Mouse (Mus musculus) intestine, embryonic 16.5 days (tissue): ENCODE data around the gene Sox6. TPM values are rescaled to one million over a fixed set of nuclear protein-coding genes. Genes with fewer than 3 reads are reported as not detected.
A peak's percentile ranks its signal among the peaks of the same experiment; 100 is the strongest.

Experiments used
- ATAC-seq: fragments of 200-750 bp; cut with Nextera tagmentation; 2 replicates; pipeline ENCODE4 v1.8.0; 2017; ENCODE audit warnings: moderate TSS enrichment, moderate library complexity
- H3K27ac ChIP-seq: fragments of 300-500 bp; sonication (generic); 2 replicates; pipeline ENCODE4 v1.5.1; 2014; ENCODE audit warnings: mild to moderate bottlenecking, low read length
- H3K27me3 ChIP-seq: fragments of 300-500 bp; sonication (generic); replicated peaks from 2 replicates; pipeline ENCODE4 v1.6.1; 2014; ENCODE audit warnings: low read length, control low read depth, mixed read lengths; ENCODE audit not compliant: control insufficient read depth, insufficient read depth
- H3K36me3 ChIP-seq: fragments of 300-500 bp; sonication (generic); 2 replicates; pipeline ENCODE4 v1.6.1; 2014; ENCODE audit warnings: low read length, control low read depth; ENCODE audit not compliant: control insufficient read depth, insufficient read depth
- H3K4me1 ChIP-seq: fragments of 300-500 bp; sonication (generic); 2 replicates; pipeline ENCODE4 v1.6.1; 2014; ENCODE audit warnings: low read length, control low read depth, mixed read lengths; ENCODE audit not compliant: control insufficient read depth, insufficient read depth
- H3K4me2 ChIP-seq: fragments of 300-500 bp; sonication (generic); 2 replicates; pipeline ENCODE4 v1.6.1; 2014; ENCODE audit warnings: low read depth, low read length, control low read depth
- H3K4me3 ChIP-seq: fragments of 300-500 bp; sonication (generic); 2 replicates; pipeline ENCODE4 v1.5.1; 2014; ENCODE audit warnings: mild to moderate bottlenecking, low read length
- H3K9ac ChIP-seq: fragments of 300-500 bp; sonication (generic); 2 replicates; pipeline ENCODE4 v1.6.1; 2014; ENCODE audit warnings: low read depth, low read length
- H3K9me3 ChIP-seq: fragments of 300-500 bp; sonication (generic); 2 replicates; pipeline ENCODE4 v1.6.1; 2016; ENCODE audit warnings: low read length, control low read depth; ENCODE audit not compliant: control insufficient read depth
- WGBS: fragments of 180-500 bp; shearing (Covaris S2); extraction: QIAGEN DNeasy Blood & Tissue Kit; methylation state at CpG from one replicate; pipeline ENCODE4 v1.1.7; 2014; 5-methylcytosine and 5-hydroxymethylcytosine counted together
- polyA plus RNA-seq: library from polyadenylated mRNA; unstranded; fragments of >200 nt; fragmentation: Nextera tagmentation; extraction: Ambion mirVana; gene quantifications from 2 replicates; pipeline ENCODE4 v1.2.1, GENCODE M21; 2015

Gene Sox6
- polyA plus RNA-seq, 1 experiment from 2014 or later = 25.3 TPM

GRCm38 (mm10) chr7:115872903-115873302, 165.7 kb downstream of the Sox6 start:
- no peak for ATAC-seq
- Histone ChIP-seq H3K36me3 (no peaks in the 10 kb centered on the region), H3K9me3 (no peaks in the 10 kb centered on the region), H3K4me3 (no peak overlapping the region), H3K4me1 (0 out of 2 replicates have a peak, but pooled peaks cover 5% of the 10 kb centered on the region), H3K4me2 (no peak overlapping the region), H3K9ac (no peak overlapping the region), H3K27me3 (no peaks in the 10 kb centered on the region), H3K27ac (no peak overlapping the region)
- 83% methylated on average over 2 of the region's 2 CpGs for WGBS

DNA sequence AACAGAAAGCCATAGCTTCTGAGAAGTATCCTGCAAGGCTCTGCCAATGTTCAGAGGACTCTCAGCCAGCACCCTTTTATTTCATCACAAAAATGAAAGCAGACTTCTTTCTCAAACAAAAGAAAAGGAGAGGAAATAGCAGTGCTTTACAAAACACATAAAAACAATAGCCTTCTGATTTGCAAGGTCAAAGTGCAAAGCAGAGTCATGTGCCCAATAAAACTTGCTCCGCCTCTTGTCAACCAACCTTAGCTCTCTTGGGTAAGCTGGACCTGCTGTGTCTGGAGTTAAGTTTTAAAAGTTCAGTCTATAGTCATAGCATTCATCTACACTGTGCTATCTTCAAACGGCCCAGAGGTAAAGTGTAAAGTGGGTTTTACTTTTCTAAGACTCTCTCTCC, 170.1 kb downstream of the Sox6 start:
- Histone ChIP-seq H3K9ac (no peak overlapping the region), H3K9me3 (no peaks in the 10 kb centered on the region), H3K27me3 (no peaks in the 10 kb centered on the region), H3K4me1 (peaks cover 18% of the 10 kb centered on the region), H3K4me2 (0 out of 2 replicates have a peak overlapping the region, but pooled peaks have one; percentile 12), H3K4me3 (no peak overlapping the region), H3K27ac (peak overlapping the region; percentile 75), H3K36me3 (no peaks in the 10 kb centered on the region)
- 61% methylated on average over 2 of the region's 2 CpGs for WGBS
- ATAC-seq = peak; percentile 79

DNA sequence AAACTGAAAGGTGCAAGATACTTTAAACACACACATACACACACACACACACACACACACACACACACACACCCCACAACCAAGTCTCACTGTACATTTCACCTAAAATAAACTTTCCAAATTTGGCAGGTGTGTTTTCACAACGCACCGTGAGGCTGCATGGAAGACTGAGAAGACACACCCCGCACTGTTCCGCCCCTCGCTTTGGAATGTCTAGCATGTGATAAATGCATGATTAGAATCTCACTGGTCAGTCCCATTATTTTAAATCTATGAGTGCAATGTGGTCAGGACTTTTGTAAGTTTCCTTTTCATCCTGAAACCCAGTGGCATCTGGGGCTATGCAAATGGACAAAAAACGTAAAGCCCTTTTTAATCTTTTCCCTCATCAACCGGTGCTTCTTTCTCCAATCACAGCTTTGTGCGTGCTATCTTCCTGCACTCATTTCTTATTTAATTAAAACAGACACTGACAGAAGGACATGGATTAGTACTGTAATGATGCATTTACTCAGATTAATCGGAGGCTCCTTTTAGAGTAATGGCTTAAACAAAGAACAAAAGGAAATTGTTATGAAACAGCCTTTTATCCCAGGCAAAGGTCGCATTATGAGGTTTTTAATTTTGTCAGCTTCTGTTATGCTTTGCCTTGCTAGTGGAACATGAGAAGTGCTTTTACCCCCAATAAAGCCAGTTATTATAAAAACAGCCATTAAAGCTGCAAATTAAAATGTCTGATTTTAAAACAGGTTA, 170.9 kb downstream of the Sox6 start:
- H3K4me2 ChIP-seq = 0 out of 2 replicates have a peak overlapping the region, but pooled peaks have one; percentile 14
- WGBS = 23% methylated on average over 10 of the region's 10 CpGs
- H3K9me3 ChIP-seq = no peaks in the 10 kb centered on the region
- ATAC-seq = no peak
- peak overlapping the region; percentile 75 for H3K27ac ChIP-seq
- no peak overlapping the region for H3K4me3 ChIP-seq
- H3K36me3 ChIP-seq = no peaks in the 10 kb centered on the region
- no peaks in the 10 kb centered on the region for H3K27me3 ChIP-seq
- H3K4me1 ChIP-seq = peaks cover 18% of the 10 kb centered on the region
- H3K9ac ChIP-seq = no peak overlapping the region

DNA sequence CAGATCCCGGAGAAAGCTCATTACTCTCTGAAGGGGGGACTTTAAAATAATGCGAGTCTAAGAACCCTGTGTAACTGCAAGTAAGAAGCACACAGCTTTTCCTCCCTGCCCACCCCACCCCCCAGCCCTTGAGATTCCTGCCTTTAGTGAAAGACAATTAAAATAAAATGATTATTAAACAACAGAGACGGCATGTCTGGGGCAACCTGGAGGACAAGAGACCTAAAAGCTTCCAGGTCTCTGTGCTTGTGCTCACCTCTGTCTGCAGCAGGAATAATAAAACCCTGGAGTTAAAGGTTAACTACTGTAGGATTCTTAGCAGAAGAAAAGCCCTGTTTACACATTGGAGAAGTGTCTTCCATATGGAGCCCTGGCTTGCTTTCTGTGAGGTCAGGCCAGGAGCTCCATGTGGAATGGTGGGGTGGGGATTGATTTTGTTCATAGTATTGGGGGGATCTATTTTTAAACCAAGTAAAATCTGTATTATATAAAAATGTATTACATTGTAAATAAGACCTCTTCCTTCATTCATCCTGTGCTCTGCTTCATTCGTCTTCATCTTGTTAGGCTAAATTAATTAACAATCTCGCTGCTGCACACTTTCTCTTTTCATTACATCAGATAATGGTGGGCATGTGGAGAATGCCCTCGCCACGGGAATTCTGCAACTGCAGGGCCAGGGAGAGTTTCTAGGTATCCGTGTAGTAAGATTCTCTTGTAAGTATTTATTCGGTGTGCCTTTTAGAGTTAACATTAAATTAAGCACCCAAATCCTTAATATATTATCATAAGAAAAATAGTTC, 171.7 kb downstream of the Sox6 start:
- Histone ChIP-seq H3K36me3 (no peaks in the 10 kb centered on the region), H3K4me1 (peaks cover 18% of the 10 kb centered on the region), H3K4me3 (no peak overlapping the region), H3K27me3 (no peaks in the 10 kb centered on the region), H3K4me2 (peak overlapping the region; percentile 35; the same call in 1 of the 2 replicates), H3K9ac (no peak overlapping the region), H3K9me3 (no peaks in the 10 kb centered on the region), H3K27ac (peak overlapping the region; percentile 88)
- ATAC-seq = peak; percentile 78
- WGBS = 28% methylated on average over 9 of the region's 9 CpGs

GRCm38 (mm10) chr7:115865979-115866697, 172.5 kb downstream of the Sox6 start:
- Histone ChIP-seq H3K9me3 (no peaks in the 10 kb centered on the region), H3K4me1 (peaks cover 18% of the 10 kb centered on the region), H3K9ac (no peak overlapping the region), H3K27me3 (no peaks in the 10 kb centered on the region), H3K4me3 (no peak overlapping the region), H3K27ac (peak overlapping the region; percentile 88), H3K4me2 (peak overlapping the region; percentile 35), H3K36me3 (no peaks in the 10 kb centered on the region)
- ATAC-seq = peak; percentile 70
- 38% methylated on average over 9 of the region's 9 CpGs for WGBS

GRCm38 (mm10) chr7:115865231-115865630, 173.4 kb downstream of the Sox6 start:
- Histone ChIP-seq H3K4me1 (peaks cover 18% of the 10 kb centered on the region), H3K4me2 (no peak overlapping the region), H3K27ac (no peak overlapping the region), H3K36me3 (no peaks in the 10 kb centered on the region), H3K4me3 (no peak overlapping the region), H3K27me3 (no peaks in the 10 kb centered on the region), H3K9me3 (no peaks in the 10 kb centered on the region), H3K9ac (no peak overlapping the region)
- WGBS = 66% methylated on average over 6 of the region's 6 CpGs
- no peak for ATAC-seq

DNA sequence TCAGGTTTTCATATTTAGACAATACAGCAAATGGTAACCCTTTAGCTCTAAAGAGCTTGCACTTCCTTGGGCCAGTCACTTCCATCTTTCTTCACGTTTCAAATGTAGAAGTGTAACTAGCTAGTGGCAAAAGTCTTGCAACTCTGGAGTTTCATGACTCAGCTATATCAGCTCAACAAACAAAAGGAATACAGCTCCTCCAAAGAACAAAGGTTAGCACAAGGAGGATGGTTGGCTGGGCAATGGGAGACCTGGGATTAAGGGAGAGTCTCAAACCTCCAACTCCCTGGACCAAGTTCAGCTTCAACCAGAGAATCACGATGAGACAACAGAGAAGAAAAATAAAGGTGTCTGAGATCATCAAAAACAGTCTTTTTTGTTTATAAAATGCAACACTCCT, 174.2 kb downstream of the Sox6 start:
- no peak overlapping the region for H3K4me3 ChIP-seq
- H3K27me3 ChIP-seq = no peaks in the 10 kb centered on the region
- H3K27ac ChIP-seq = no peak overlapping the region
- H3K9ac ChIP-seq = no peak overlapping the region
- no peaks in the 10 kb centered on the region for H3K9me3 ChIP-seq
- no peak overlapping the region for H3K4me2 ChIP-seq
- 0 out of 2 replicates have a peak, but pooled peaks have one; percentile 36 for ATAC-seq
- H3K36me3 ChIP-seq = no peaks in the 10 kb centered on the region
- peaks cover 18% of the 10 kb centered on the region for H3K4me1 ChIP-seq
- WGBS = 36% methylated on average over 2 of the region's 2 CpGs

- ATAC-seq = peak; percentile 90
- no peaks in the 10 kb centered on the region for H3K9me3 ChIP-seq
- H3K27me3 ChIP-seq = no peaks in the 10 kb centered on the region
- WGBS = 33% methylated on average over 9 of the region's 9 CpGs
- peak overlapping the region; percentile 20 for H3K4me2 ChIP-seq
- H3K4me1 ChIP-seq = no peaks in the 10 kb centered on the region
- no peaks in the 10 kb centered on the region for H3K36me3 ChIP-seq
- peak overlapping the region; percentile 26 for H3K4me3 ChIP-seq
- H3K27ac ChIP-seq = peak overlapping the region; percentile 37; the same call in 1 of the 2 replicates
- H3K9ac ChIP-seq = no peak overlapping the region
These were observed 178.8 kb downstream of the Sox6 start for GRCm38 (mm10) chr7:115859691-115860401.
